Mouse (Mus musculus) myocyte (in vitro differentiated cells): ENCODE data around the gene Ap2m1.

Experiments
- CEBPB ChIP-seq: IDR thresholded peaks from 2 replicates; pipeline ENCODE4 v1.6.1; 2011; ENCODE audit warnings: mild to moderate bottlenecking, moderate library complexity; ENCODE audit not compliant: poor library complexity, insufficient read depth, severe bottlenecking
- E2F4 ChIP-seq: IDR thresholded peaks from one replicate; pipeline ENCODE4 v1.6.1; 2011; ENCODE audit warnings: mild to moderate bottlenecking, control low read depth, moderate library complexity; ENCODE audit not compliant: insufficient read depth
- MAX ChIP-seq: IDR thresholded peaks from one replicate; pipeline ENCODE4 v1.6.1; 2011; ENCODE audit warnings: low read depth, mild to moderate bottlenecking, control low read depth
- MYOD1 ChIP-seq, 3 experiments: IDR thresholded peaks; one replicate each; pipeline ENCODE4 v1.6.1; 2011; ENCODE audit warnings: control low read depth in 2 of 3, low read depth in 2 of 3, mild to moderate bottlenecking in 2 of 3, moderate library complexity in 1 of 3; ENCODE audit not compliant: insufficient read length in 2 of 3, control insufficient read depth in 1 of 3
- POLR2A ChIP-seq: IDR thresholded peaks from one replicate; pipeline ENCODE4 v1.6.1; 2011; ENCODE audit warnings: low read depth, mild to moderate bottlenecking, control low read depth, moderate library complexity; ENCODE audit not compliant: insufficient read length
- POLR2AphosphoS2 ChIP-seq: IDR thresholded peaks from one replicate; pipeline ENCODE4 v1.6.1; 2011; ENCODE audit warnings: low read depth, control low read depth; ENCODE audit not compliant: insufficient read length
- TCF12 ChIP-seq: IDR thresholded peaks from one replicate; pipeline ENCODE4 v1.6.1; 2011; ENCODE audit warnings: mild to moderate bottlenecking, control low read depth; ENCODE audit not compliant: poor library complexity, insufficient read depth, severe bottlenecking
- TCF3 ChIP-seq: IDR thresholded peaks from one replicate; pipeline ENCODE4 v1.6.1; 2011; ENCODE audit warnings: low read depth, control low read depth; ENCODE audit not compliant: insufficient read length

DNA sequence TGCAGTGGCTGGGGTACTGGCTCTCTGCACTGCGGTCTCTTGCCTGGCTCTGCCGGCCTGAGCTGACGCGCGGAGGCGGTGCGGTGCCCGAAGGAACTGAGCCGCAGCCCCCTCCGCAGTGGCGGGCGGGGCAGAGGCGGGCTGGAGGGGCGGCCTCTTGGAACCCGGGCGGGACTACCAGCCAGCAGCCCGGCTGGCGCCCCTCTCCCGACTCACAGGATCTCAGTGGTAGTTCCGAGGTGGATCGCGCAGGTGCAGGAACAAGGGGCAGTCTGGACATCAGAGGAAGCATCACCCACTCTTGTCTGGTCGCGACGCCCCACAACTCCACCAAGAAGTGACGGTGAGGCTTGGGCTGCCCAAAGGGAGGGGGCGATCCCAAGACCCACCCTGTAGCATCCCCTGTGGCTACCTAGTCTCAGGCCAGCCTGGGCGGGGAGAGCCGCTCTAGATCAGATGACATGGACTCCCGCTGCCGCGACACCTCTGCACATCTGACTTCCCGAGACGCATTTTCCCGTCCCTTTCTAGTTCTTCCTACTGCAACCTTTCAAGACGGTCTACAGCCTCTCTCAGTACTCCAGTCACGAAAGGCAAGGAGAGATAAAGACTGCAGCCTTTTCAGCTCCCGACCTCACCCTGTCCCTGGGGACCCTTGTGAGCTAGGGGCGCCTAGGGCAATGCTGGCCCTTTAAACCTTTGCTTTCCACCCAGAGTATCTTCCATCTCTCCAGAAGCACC, 54.8 kb downstream of the Ap2m1 start:
- TF ChIP-seq MAX (no peak), POLR2A (no peak), CEBPB (no peak), TCF3 (no peak), MYOD1 (IDR thresholded peaks at IDR 0.05; ENCODE audit: control insufficient read depth in 1 of 3, insufficient read length in 2 of 3, low read depth in 2 of 3) (no peak), TCF12 (no peak), POLR2AphosphoS2 (no peak), E2F4 (no peak)
